Mouse (Mus musculus) lung, embryonic 14.5 days (tissue): ENCODE data around the gene Lpo. TPM values are rescaled to one million over a fixed set of nuclear protein-coding genes. Genes with fewer than 3 reads are reported as not detected.

Experiments used
- ATAC-seq: fragments of 200-750 bp; cut with Nextera tagmentation; 2 replicates; pipeline ENCODE4 v1.8.0; 2017; ENCODE audit warnings: mild to moderate bottlenecking, moderate TSS enrichment, moderate library complexity; ENCODE audit not compliant: insufficient read depth
- DNase-seq: peaks from one replicate; pipeline ENCODE4 v3.0.0-alpha.2; 2015
- H3K27ac ChIP-seq: fragments of 300-500 bp; sonication (generic); 2 replicates; pipeline ENCODE4 v1.5.1; 2014; ENCODE audit warnings: low read depth, mild to moderate bottlenecking, moderate library complexity
- H3K27me3 ChIP-seq: fragments of 300-500 bp; sonication (generic); 2 replicates; pipeline ENCODE4 v1.6.1; 2014; ENCODE audit warnings: low read length, control low read depth; ENCODE audit not compliant: insufficient read depth
- H3K36me3 ChIP-seq: fragments of 300-500 bp; sonication (generic); 2 replicates; pipeline ENCODE4 v1.6.1; 2014; ENCODE audit warnings: control low read depth; ENCODE audit not compliant: insufficient read depth
- H3K4me1 ChIP-seq: fragments of 300-500 bp; sonication (generic); 2 replicates; pipeline ENCODE4 v1.6.1; 2014; ENCODE audit warnings: antibody characterized with exemption, control low read depth; ENCODE audit not compliant: insufficient read depth
- H3K4me2 ChIP-seq: fragments of 300-500 bp; sonication (generic); 2 replicates; pipeline ENCODE4 v1.6.1; 2014; ENCODE audit warnings: mild to moderate bottlenecking
- H3K4me3 ChIP-seq: fragments of 300-500 bp; sonication (generic); 2 replicates; pipeline ENCODE4 v1.5.1; 2014; ENCODE audit warnings: low read depth, low read length
- H3K9ac ChIP-seq: fragments of 300-500 bp; sonication (generic); 2 replicates; pipeline ENCODE4 v1.6.1; 2014
- H3K9me3 ChIP-seq: fragments of 300-500 bp; sonication (generic); 2 replicates; pipeline ENCODE4 v1.6.1; 2016; ENCODE audit warnings: low read depth, low read length, control low read depth
- CTCF ChIP-seq: IDR thresholded peaks from 2 replicates; pipeline ENCODE4 v1.5.1; 2016; ENCODE audit warnings: antibody characterized with exemption, low read depth
- WGBS: fragments of 180-500 bp; shearing (Covaris S2); extraction: QIAGEN DNeasy Blood & Tissue Kit; methylation state at CpG from one replicate; pipeline ENCODE4 v1.1.7; 2014; 5-methylcytosine and 5-hydroxymethylcytosine counted together
- polyA plus RNA-seq: library from polyadenylated mRNA; unstranded; fragments of >200 nt; fragmentation: Nextera tagmentation; extraction: Ambion mirVana; gene quantifications from 2 replicates; pipeline ENCODE4 v1.2.1, GENCODE M21; 2014

Gene Lpo
- polyA plus RNA-seq, 1 experiment from 2014 or later: not detected

- Histone ChIP-seq H3K27ac (no peak overlapping the region), H3K27me3 (peaks cover 76% of the 10 kb centered on the region), H3K9me3 (no peaks in the 10 kb centered on the region), H3K4me3 (peak overlapping the region; percentile 49), H3K4me2 (peak overlapping the region; percentile 93), H3K4me1 (0 out of 2 replicates have a peak, but pooled peaks cover 4% of the 10 kb centered on the region), H3K9ac (peak overlapping the region; percentile 53; the same call in 1 of the 2 replicates), H3K36me3 (no peaks in the 10 kb centered on the region)
- ATAC-seq: peak; percentile 47
- DNase-seq: peak; percentile 54
- TF ChIP-seq CTCF: peak; percentile 17; the same call in 1 of the 2 replicates
- 2% methylated on average over 17 of the region's 17 CpGs for WGBS
Measured at GRCm38 (mm10) chr11:87763511-87763987, 64.5 kb downstream of the Lpo start.

GRCm38 (mm10) chr11:87762702-87763385, 65.2 kb downstream of the Lpo start:
- Histone ChIP-seq H3K9me3 (no peaks in the 10 kb centered on the region), H3K36me3 (no peaks in the 10 kb centered on the region), H3K9ac (no peak overlapping the region), H3K4me1 (0 out of 2 replicates have a peak, but pooled peaks cover 4% of the 10 kb centered on the region), H3K4me2 (no peak overlapping the region), H3K27me3 (peaks cover 76% of the 10 kb centered on the region), H3K4me3 (peak overlapping the region; percentile 49; the same call in 1 of the 2 replicates), H3K27ac (no peak overlapping the region)
- ATAC-seq (no peak), DNase-seq (no peak)
- TF ChIP-seq CTCF: no peak
- 36% methylated on average over 12 of the region's 12 CpGs for WGBS

GRCm38 (mm10) chr11:87761806-87762701, 66.0 kb downstream of the Lpo start:
- TF ChIP-seq CTCF: no peak
- WGBS: 72% methylated on average over 14 of the region's 14 CpGs
- Histone ChIP-seq H3K27ac (no peak overlapping the region), H3K4me2 (no peak overlapping the region), H3K36me3 (no peaks in the 10 kb centered on the region), H3K27me3 (peaks cover 76% of the 10 kb centered on the region), H3K9me3 (no peaks in the 10 kb centered on the region), H3K4me3 (no peak overlapping the region), H3K9ac (no peak overlapping the region), H3K4me1 (0 out of 2 replicates have a peak, but pooled peaks cover 4% of the 10 kb centered on the region)
- DNase-seq: no peak
- ATAC-seq: no peak

DNA sequence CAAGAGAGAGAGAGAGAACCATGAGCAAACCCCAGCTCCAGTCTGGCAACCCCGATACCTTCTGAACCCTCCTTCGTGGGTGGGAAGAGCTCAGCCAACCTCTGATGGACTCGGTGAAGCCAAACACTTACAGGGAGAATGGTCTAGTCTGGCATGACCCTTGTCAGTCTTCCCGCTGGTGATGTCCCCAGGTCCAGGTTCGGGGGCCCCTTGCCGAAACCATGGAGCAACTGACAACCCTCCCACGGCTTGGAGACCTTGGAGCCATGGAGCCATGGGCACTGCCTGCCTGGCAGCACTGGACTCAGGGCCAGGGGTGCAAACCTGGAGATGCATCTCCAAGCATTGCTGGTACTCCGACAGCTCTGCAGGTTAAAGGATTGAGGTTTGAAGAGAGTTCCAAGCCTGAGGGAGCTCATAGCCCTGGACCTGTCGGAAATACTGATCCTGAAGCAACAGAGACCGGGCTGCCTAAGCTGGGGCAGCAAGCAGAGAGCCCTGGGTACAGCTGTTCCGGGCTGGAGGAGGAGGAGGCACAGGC, 66.8 kb downstream of the Lpo start:
- ATAC-seq: no peak
- H3K4me3 ChIP-seq: no peak overlapping the region
- H3K27ac ChIP-seq: no peak overlapping the region
- H3K36me3 ChIP-seq: no peaks in the 10 kb centered on the region
- TF ChIP-seq CTCF: no peak
- H3K27me3 ChIP-seq: peaks cover 68% of the 10 kb centered on the region
- DNase-seq: no peak
- H3K9ac ChIP-seq: no peak overlapping the region
- H3K4me2 ChIP-seq: no peak overlapping the region
- no peaks in the 10 kb centered on the region for H3K9me3 ChIP-seq
- 61% methylated on average over 11 of the region's 11 CpGs for WGBS
- H3K4me1 ChIP-seq: 0 out of 2 replicates have a peak, but pooled peaks cover 4% of the 10 kb centered on the region

DNA sequence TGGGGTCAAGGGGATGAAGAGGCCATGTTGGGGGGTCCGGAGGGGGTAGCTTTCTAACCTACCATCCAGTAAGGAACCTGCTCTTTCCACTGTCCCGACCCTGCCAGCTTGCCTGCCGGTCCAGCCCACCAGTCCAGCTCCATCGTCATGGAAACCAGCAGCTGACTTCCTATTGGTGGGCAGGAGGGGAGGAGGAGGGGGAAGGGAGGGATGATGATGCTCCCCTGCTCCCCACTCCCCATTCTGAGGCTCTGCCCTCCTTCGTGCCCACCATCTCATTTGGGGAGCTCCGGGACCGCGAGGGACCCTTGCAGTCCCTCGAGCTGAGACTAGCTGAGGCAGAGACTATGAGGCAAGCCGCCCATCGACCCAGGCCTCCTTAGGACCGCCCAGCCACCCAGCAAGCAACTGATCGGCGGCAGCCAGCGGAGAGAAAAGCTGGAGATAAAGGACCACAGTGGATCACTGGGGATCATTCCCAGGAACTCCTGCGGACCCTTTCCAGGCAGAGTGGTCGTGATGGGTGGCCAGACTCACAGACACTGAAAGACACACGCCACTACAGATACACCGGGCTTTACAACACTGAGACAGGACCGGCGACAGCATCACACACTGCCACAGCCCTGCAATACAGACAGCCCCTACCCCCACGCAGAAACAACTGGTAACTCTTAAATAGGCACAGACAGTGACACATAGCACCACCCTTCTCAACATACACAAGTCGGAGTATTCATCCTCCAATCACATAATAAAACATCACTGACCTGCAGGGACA, 67.6 kb downstream of the Lpo start, which contains the start of gene Tspoap1:
TSS of gene Tspoap1 (plus strand) at position 241 of the 781 bp plus-strand sequence.
- Histone ChIP-seq H3K4me2 (no peak within 1 kb of the TSS), H3K27me3 (peaks cover 62% of the 10 kb centered on the region), H3K36me3 (no peaks in the 10 kb centered on the region), H3K4me1 (0 out of 2 replicates have a peak, but pooled peaks cover 4% of the 10 kb centered on the region), H3K27ac (no peak within 1 kb of the TSS), H3K9me3 (no peaks in the 10 kb centered on the region), H3K9ac (no peak within 1 kb of the TSS), H3K4me3 (no peak within 1 kb of the TSS)
- ATAC-seq: no peak
- TF ChIP-seq CTCF: no peak
- 9% methylated on average over 23 of the region's 23 CpGs for WGBS
- no peak for DNase-seq

GRCm38 (mm10) chr11:87759609-87760005, 68.5 kb downstream of the Lpo start:
- peak; percentile 31; the same call in 1 of the 2 replicates for TF ChIP-seq CTCF
- no peaks in the 10 kb centered on the region for H3K36me3 ChIP-seq
- peaks cover 53% of the 10 kb centered on the region for H3K27me3 ChIP-seq
- H3K27ac ChIP-seq: no peak overlapping the region
- no peak overlapping the region for H3K4me3 ChIP-seq
- 0 out of 2 replicates have a peak, but pooled peaks cover 4% of the 10 kb centered on the region for H3K4me1 ChIP-seq
- no peaks in the 10 kb centered on the region for H3K9me3 ChIP-seq
- 3% methylated on average over 3 of the region's 3 CpGs for WGBS
- H3K9ac ChIP-seq: no peak overlapping the region
- H3K4me2 ChIP-seq: no peak overlapping the region
- DNase-seq (peak; percentile 11), ATAC-seq (no peak)
